Mouse (Mus musculus): ENCODE measurements around the gene Lrrc32. TPM values are rescaled to one million over a fixed set of nuclear protein-coding genes. Genes with fewer than 3 reads are reported as not detected.

Lrrc32 gene
- polyA plus RNA-seq (2015; fragmentation: Illumina TruSeq; extraction: RNeasy Lipid Tissue Mini Kit (QIAGEN cat#74804); ENCODE audit: insufficient read depth, low replicate concordance) = 2.7 TPM

DNA sequence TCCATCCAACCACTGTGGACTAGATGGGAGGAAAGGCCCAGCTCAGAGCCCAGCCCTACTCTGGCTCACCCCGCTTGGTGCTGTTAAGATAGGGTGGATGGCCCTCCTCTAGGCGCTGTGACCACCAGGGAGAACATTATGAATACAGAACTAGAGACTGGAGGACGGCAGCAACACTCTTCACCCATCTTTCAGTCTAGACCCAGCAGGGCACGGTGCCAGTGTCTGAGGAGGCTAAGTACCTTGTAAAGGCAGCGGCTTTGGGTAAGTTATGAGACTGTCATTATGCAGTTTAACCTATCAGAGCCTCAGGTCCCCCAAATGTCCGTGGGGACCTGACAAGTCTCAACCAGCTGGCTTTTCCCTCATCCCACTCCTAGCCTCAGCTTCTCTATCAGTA is at the start of gene Lrrc32:
Lrrc32 (plus strand) TSS at position 153 of the 400 bp plus-strand sequence.

GRCm38 (mm10) chr7:98439956-98440466 is 49.1 kb upstream of the Lrrc32 start, which contains the start of gene Gucy2d:
Gene Gucy2d, plus strand, starts transcription at chr7:98440416.

Other genes with a start within 250 kb of the Lrrc32 start
- 36.3 TPM for gene Acer3, start 168.1 kb upstream of the Lrrc32 start, polyA plus RNA-seq (2015; fragmentation: Illumina TruSeq; extraction: RNeasy Lipid Tissue Mini Kit (QIAGEN cat#74804); ENCODE audit: insufficient read depth, low replicate concordance)
- 4.3 TPM for gene Tsku, start 128.0 kb upstream of the Lrrc32 start, polyA plus RNA-seq (2015; fragmentation: Illumina TruSeq; extraction: RNeasy Lipid Tissue Mini Kit (QIAGEN cat#74804); ENCODE audit: insufficient read depth, low replicate concordance)
- gene Gucy2d, start 48.9 kb upstream of the Lrrc32 start, polyA plus RNA-seq (2015; fragmentation: Illumina TruSeq; extraction: RNeasy Lipid Tissue Mini Kit (QIAGEN cat#74804); ENCODE audit: insufficient read depth, low replicate concordance) = not detected
- gene Emsy, start 167.5 kb downstream of the Lrrc32 start, polyA plus RNA-seq (2015; fragmentation: Illumina TruSeq; extraction: RNeasy Lipid Tissue Mini Kit (QIAGEN cat#74804); ENCODE audit: insufficient read depth, low replicate concordance) = 62.1 TPM
- gene Thap12, start 213.8 kb downstream of the Lrrc32 start, polyA plus RNA-seq (2015; fragmentation: Illumina TruSeq; extraction: RNeasy Lipid Tissue Mini Kit (QIAGEN cat#74804); ENCODE audit: insufficient read depth, low replicate concordance) = 66.5 TPM